Mouse (Mus musculus) cerebellum, adult 11 months (tissue): ENCODE measurements at regions not wholly inside any gene's neighbourhood (a gene's known extent, or its start where the extent isn't known, plus 50 kb on each side); places are given as distances from the start of the nearest gene placed in this dataset.
A peak's percentile ranks its signal among the peaks of the same experiment; 100 is the strongest.

ENCODE experiments used
- DNase-seq: peaks from one replicate; pipeline ENCODE4 v3.0.0; 2022

GRCm38 (mm10) chr4:26637859-26638258, 291.2 kb upstream of the Manea start:
- DNase-seq = no peak

DNA sequence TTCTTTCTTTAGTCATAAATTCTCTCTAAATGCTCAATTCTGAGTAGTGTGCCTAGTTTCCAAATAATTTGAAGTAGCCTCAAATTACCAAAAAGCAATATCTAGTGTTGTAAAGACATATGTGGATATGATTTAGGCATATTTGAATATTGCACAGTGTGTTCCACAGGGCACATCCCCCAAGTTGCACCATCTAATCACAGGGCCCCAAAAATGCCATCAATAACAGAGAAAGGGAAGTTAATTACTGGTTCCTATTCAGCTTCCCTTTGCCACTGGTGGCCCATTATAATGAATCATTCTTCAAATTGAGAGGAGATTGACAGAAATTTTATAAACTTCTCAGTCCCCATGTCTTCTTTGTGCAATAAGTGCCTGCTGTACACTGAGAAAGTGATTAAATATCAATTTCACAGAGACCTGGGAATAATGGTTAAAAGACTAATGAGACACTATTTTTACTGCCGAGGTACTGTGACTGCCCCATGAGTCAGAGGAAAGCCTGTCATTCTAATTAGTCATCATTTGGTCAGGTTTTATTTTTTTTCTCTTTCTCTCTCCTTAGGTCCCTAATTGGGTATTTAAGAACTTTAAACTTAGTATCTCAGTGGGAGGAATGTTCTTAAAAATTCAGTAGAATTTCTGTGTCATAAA, 284.0 kb upstream of the Manea start:
- DNase-seq = no peak

DNA sequence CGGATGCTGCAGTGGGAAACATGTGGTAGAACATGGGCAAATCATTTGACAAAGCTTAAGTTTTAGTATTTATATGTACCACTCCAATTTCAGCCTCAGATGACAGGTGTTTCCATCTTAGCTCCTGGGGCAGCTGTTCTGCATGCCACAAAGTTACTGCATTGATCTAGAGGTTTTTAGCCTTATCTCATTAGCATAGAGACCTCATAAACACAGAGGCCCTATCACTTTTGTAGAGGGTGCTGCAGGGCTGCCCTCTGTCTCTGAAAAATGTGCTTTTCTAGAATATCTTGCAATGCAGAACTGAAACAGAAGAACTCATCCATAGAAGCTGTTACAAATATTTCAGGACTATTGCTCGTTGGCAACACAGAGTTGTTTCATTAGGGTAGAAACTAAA, 283.0 kb upstream of the Manea start:
- no peak for DNase-seq

GRCm38 (mm10) chr4:26627744-26628143, 281.1 kb upstream of the Manea start:
- no peak for DNase-seq

- DNase-seq = no peak
Measured at GRCm38 (mm10) chr4:26589081-26589869, 242.6 kb upstream of the Manea start.

- DNase-seq = no peak
Measured at GRCm38 (mm10) chr4:26555690-26556089, 209.0 kb upstream of the Manea start.

DNA sequence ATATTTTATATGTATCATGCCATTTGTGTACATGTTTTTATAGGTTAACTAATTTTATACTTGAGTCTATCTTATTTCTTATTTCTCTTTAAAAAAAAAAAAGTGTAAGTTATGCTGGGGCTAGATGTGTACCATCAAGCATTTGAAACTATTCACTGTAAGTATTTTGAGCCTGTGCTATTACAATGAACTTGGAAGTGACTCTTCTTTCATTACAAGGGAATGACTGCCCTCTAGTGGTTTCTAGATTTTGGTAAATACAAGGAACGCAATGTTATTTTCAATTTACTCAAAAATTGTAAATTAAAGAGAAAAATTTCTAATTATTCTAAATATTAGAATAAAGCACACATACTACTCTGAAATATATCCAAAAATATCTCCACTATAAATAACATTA, 197.1 kb upstream of the Manea start:
- DNase-seq = no peak

DNA sequence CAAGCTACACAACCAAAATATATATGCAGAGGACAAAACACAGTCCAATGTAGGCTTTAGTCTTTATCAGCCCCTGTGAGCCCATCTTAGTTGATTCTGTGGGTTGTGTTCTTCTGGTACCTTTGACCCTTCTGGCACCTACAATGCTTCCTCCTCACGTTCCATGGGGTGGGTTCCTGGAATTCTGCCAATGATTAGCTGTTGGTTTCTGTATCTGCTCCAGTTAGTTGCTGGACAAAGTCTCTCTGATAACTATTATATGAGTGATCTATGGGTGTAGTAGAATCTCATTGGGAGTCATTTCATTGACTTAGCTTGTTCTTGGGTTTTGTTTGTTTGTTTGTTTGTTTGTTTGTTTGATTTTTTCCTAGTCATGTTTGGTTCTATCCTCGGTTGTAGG, 195.8 kb upstream of the Manea start:
- no peak for DNase-seq

DNA sequence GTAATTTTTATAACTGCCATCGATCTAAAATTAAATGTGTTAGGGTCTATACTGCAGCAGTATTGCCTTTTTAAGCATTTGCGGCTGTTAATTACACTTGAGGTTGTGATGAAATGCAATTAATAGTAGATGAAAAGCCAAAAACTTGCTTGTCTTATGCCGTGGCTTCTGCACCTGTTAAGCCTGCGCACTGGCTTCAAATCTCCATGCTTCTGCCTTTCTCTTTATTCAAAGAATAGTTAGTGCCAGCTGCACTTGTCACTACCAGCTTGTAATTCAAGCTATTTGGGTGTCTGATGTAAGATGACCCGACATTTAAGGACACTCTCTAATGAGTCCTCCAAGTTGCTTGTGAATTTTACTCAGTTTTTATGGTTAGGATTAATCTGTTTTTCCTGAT, 161.3 kb upstream of the Manea start:
- DNase-seq = no peak

DNA sequence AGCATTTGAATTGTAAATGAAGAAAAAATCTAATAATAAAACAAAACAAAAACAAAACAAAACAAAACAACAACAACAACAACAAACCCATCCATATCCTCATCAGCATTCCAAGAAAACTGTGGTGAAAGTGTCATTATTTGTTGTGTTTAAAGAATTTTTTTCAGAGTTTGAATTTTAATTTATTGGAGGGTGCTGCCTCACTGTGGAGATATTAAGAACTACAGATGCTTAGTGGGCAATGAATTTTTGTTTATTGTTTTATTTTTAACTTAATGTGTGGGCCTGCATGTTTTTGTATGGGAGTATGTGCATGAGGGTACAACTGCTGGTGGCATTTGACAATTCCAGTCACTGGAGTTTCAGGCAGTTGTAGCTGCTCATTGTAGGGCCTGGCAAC, 147.6 kb upstream of the Manea start:
- DNase-seq = no peak

DNA sequence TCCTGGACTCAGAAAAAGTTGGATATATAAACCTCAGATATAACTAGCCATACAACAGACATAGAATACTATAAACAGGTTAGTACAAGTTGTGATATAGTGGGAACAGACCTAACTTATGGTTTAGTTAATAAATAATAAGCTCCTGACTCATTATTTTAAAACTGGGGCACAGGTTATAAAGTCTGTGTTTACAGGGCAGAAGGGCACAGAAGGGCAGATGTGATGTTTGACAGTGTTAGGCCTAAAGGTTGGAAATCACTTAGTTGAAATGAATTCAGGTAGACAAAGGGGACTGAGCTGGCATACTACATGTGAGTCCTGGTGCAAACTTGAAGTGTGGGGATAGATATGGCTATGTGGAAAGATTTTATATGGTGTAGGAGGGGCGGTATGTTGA, 128.2 kb upstream of the Manea start:
- DNase-seq = no peak

DNA sequence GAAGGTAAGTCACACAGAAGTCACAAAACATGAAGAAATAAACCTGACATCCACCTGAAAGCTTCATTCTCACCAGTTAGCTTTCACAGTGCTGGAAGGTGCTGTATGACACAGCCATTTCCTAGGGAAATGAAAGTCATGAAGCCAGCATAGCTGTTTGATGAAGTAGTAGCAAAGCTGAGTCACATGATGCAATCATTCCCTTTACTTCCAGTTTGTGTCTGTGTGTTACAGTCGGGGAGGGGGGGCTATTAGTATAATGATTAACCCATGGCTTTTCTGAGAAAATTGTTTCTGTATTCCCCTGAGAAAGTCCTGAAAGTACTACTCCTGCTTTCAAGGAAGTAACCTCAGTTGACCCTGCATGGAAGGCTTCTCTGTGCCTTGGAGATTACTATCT, 94.8 kb upstream of the Manea start:
- no peak for DNase-seq

- DNase-seq = no peak
Measured at GRCm38 (mm10) chr4:26422084-26422483, 75.4 kb upstream of the Manea start.

DNA sequence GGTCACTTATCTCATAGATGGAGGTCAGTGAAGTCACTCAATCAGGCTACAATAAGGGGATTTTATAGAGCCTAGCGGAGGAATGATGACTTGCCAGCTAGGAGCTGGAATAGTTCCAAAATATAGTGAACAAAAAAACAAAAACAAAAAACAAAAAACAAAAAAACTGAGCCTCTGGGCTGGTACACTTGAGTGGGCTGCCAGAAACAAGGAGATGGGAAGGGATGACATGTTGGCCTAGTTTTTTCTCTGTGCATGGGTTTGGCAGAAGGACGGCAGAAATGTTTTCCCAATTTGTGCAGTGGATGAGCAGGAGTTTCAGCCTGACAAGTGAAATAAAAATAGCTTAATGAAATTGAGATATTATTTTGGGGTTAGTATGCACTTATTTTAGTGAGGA, 57.6 kb upstream of the Manea start:
- DNase-seq = peak; percentile 14

- peak; percentile 87 for DNase-seq
Measured at GRCm38 (mm10) chr4:26402213-26402612, 55.5 kb upstream of the Manea start.
